Mouse (Mus musculus) hematopoietic multipotent progenitor cell, adult 10-12 weeks (in vitro differentiated cells): Measurements from ENCODE around the gene Hip1r. TPM values are rescaled to one million over a fixed set of nuclear protein-coding genes. Genes with fewer than 3 reads are reported as not detected.

ENCODE experiments used
- polyA plus RNA-seq: library from polyadenylated mRNA; stranded (reverse); fragments of >175 nt; gene quantifications from 2 replicates; pipeline ENCODE4 v1.2.3, GENCODE M21; 2012; ENCODE audit warnings: low replicate concordance

Hip1r gene
- 118 and 180 TPM in 2 replicates for polyA plus RNA-seq

DNA sequence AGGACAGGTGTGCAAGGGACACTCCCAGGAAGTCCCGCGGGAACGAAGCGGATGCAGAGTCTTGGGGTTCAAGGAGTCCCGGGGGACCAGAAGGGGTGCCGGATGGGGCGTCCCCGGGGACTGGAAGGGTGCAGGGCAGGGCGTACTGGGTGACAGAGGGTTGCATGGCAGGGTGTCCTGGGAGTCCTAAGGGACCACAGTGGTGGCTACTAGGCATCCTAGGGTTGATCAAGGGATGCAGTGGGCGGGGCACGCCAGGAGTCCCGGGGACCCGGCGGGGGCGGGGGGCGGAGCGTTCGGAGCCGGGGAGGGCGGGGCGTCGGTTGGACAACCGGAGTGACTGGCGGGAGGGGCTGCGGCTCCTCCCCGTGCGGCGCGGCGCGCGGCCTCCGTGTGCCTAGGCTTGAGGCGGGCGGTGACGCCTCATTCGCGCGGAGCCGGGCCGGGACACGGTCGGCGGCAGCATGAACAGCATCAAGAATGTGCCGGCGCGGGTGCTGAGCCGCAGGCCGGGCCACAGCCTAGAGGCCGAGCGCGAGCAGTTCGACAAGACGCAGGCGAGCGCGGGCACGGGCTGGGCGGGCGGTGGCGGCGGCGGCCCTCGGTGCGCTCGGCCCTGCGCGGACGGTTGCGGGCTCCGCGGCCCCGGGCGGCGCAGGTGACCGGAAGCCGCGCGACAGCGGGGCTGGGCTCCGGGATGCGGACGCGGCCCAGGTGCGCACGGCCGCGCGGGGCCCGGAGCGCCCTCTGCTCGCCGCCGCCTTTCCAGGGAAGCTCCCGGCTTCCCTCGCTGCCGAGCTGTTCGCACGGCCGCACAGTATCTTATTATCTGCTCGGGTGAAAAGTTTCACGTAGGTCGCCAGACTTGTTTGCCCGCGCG lies at the start of gene Hip1r:
Hip1r (plus strand) TSS at position 330 of the 880 bp plus-strand sequence.

DNA sequence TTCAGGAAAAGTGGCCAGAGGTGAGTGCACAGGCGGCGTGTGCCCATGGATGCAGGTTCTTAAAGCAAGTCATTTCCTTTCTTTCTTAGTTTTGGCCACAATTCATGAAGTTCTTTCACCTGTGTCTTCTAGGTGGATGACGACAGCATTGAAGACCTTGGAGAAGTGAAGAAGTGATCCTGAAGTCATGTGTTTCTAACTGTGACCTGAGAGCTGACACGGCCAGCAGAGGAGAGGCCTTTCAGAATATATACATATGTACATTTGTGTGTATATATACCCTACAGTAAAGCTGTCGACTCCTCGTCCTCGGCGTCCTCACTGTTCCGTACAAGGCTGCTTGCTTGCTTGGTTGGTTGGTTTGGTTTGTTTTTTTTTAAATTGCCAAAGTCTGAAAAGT lies 46.3 kb upstream of the Hip1r start, which contains the start of gene Gm43518:
Gm43518 (plus strand) TSS at position 301 of the 400 bp plus-strand sequence.

DNA sequence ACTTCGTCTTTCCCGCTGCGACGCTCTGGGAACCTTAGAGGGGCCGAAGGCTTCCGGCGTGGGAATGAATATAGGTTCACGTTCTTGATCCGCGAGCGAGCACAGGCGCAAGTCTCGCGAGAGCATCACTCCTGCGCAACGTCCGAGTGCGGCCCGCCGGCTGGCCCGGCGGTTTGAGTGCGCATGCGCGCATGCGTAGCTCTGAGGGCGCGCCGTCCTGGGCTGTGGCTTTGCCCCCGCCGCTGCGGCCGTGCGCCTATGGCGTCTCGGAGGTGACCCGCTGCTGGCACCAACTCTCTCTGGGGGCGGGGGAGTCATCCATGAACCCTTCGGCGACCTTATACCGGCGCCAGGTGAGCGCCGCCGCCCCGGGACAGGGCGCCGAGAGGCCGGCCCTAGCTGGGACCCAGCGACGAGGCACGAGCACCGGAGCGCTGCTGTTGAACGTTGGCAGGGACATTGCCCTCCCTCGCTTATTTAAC lies 42.9 kb upstream of the Hip1r start, which contains the start of gene Ccdc62:
Ccdc62 (plus strand) TSS at position 172 of the 482 bp plus-strand sequence.

DNA sequence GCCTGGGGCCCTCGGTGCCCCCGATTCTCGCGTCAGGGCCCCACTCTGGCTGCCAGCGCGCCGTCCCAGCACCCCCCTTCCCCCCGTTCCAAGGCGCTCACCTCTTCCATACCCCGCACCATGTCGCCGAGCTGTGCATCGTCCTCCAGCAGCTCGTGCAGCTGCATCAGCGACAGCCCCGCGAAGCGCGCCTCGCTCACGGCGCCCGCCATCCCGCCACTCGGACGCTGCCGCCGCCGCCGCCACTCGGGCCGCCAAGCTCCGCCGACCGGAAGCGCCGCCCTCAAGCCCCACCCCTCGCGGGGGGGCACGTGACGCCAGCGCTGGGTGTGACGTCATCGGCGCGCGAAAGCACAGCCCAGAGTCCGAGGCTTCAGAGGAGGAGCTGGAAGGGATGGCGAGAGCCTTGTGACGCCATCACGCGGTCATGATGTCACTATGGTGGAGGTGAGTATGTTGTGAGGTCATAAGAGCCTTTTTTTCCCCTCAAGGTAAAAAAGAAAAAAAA lies 58.6 kb downstream of the Hip1r start, which contains the start of gene Vps37b:
Vps37b (minus strand) TSS at position 270 of the 508 bp plus-strand sequence.

Other genes with a start within 250 kb of the Hip1r start
- gene Rsrc2, start 224.2 kb upstream of the Hip1r start, polyA plus RNA-seq = 5.0 and 35.3 TPM in 2 replicates
- gene Kntc1, start 223.9 kb upstream of the Hip1r start, polyA plus RNA-seq = 0.11 and 0.75 TPM in 2 replicates
- gene Hcar2, start 108.1 kb upstream of the Hip1r start, polyA plus RNA-seq = 0.83 and 2.8 TPM in 2 replicates
- gene Hcar1, start 93.6 kb upstream of the Hip1r start, polyA plus RNA-seq = 0.04 TPM in 1 of 2 replicates, not detected in the other
- 53.6 and 56.4 TPM in 2 replicates for gene Denr, start 66.5 kb upstream of the Hip1r start, polyA plus RNA-seq
- not detected in 2 replicates for gene Gm43518, start 46.2 kb upstream of the Hip1r start, polyA plus RNA-seq
- 5.2 and 9.3 TPM in 2 replicates for gene Ccdc62, start 42.9 kb upstream of the Hip1r start, polyA plus RNA-seq
- gene Vps37b, start 58.6 kb downstream of the Hip1r start, polyA plus RNA-seq = 221 and 506 TPM in 2 replicates
- gene Abcb9, start 122.2 kb downstream of the Hip1r start, polyA plus RNA-seq = 14.4 and 20.3 TPM in 2 replicates
- 48.9 and 92.4 TPM in 2 replicates for gene Ogfod2, start 138.7 kb downstream of the Hip1r start, polyA plus RNA-seq
- gene Arl6ip4, start 142.5 kb downstream of the Hip1r start, polyA plus RNA-seq = 61.9 and 70.4 TPM in 2 replicates